Mouse (Mus musculus) Patski (cell line): ENCODE results near the gene Crisp4. TPM values are rescaled to one million over a fixed set of nuclear protein-coding genes. Genes with fewer than 3 reads are reported as not detected.

Source experiments
- ATAC-seq: fragments of 100-300 bp; one replicate; pipeline ENCODE4 v1.8.0; 2021
- CTCF ChIA-PET: fragments of 350-600 bp; sonication (Branson Sonifier 250); formaldehyde crosslinking; loops from one replicate; lab custom pipeline; 2022; ENCODE audit warnings: inconsistent platforms; lab: Charles Lee
- POLR2A ChIA-PET: fragments of 350-600 bp; sonication (Branson Sonifier 250); formaldehyde crosslinking; loops from one replicate; lab custom pipeline; 2022; ENCODE audit warnings: antibody characterized with exemption, inconsistent platforms; lab: Charles Lee
- DNase-seq: peaks from one replicate; pipeline ENCODE4 v3.0.0-alpha.2; 2011; ENCODE audit warnings: low read depth, low spot score
- H3K27me3 ChIP-seq: fragments of 371-371 bp; one replicate; pipeline ENCODE4 v1.5.1; 2021
- CTCF ChIP-seq: fragments of 100-300 bp; IDR thresholded peaks from one replicate; pipeline ENCODE4 v1.5.1; 2021
- in situ Hi-C: fragments of 300-500 bp; cut with MboI; formaldehyde crosslinking; loops from 3 replicates; pipeline ENCODE4 v1.11.1; 2018; ENCODE audit warnings: low pct_unique_long_range_greater_than_20kb, mixed read lengths
- polyA plus RNA-seq: library from polyadenylated mRNA; unstranded; gene quantifications from one replicate; pipeline ENCODE4 v1.2.3, GENCODE M21; 2021

Crisp4 gene
- not detected for polyA plus RNA-seq

GRCm38 (mm10) chr1:18145802-18146201 lies at the start of gene Crisp4:
Gene Crisp4 (minus strand): TSS chr1:18145902.
- POLR2A ChIA-PET: no interaction called here
- no peak for TF ChIP-seq CTCF
- CTCF ChIA-PET: no interaction called here
- ATAC-seq (no peak), DNase-seq (no peak)
- in situ Hi-C loops: no loop called here
- H3K27me3 ChIP-seq: peaks cover 6% of the 10 kb centered on the region

GRCm38 (mm10) chr1:18191719-18192118 lies 46.0 kb upstream of the Crisp4 start:
- TF ChIP-seq CTCF: no peak
- H3K27me3 ChIP-seq: no peaks in the 10 kb centered on the region
- in situ Hi-C loops: no loop called here
- DNase-seq (no peak), ATAC-seq (no peak)
- CTCF ChIA-PET: no interaction called here
- POLR2A ChIA-PET: no interaction called here

GRCm38 (mm10) chr1:18190714-18191712 lies 45.3 kb upstream of the Crisp4 start:
- POLR2A ChIA-PET: no interaction called here

GRCm38 (mm10) chr1:18181167-18181566 lies 35.5 kb upstream of the Crisp4 start:
- TF ChIP-seq CTCF: no peak
- ChIA-PET CTCF (no interaction called here), POLR2A (no interaction called here)
- in situ Hi-C loops: no loop called here
- ATAC-seq (no peak), DNase-seq (no peak)
- peaks cover 5% of the 10 kb centered on the region for H3K27me3 ChIP-seq

More at GRCm38 (mm10) chr1:18190714-18191712, 45.3 kb upstream of the Crisp4 start:
- CTCF ChIA-PET: no interaction called here
- TF ChIP-seq CTCF: no peak
- in situ Hi-C loops: no loop called here
- DNase-seq: no peak
- ATAC-seq: no peak
- no peaks in the 10 kb centered on the region for H3K27me3 ChIP-seq

GRCm38 (mm10) chr1:18170573-18170972 lies 24.9 kb upstream of the Crisp4 start:
- no peak for DNase-seq
- no peak for ATAC-seq
- in situ Hi-C loops: no loop called here
- no peak for TF ChIP-seq CTCF
- no peaks in the 10 kb centered on the region for H3K27me3 ChIP-seq
- POLR2A ChIA-PET: no interaction called here
- CTCF ChIA-PET: no interaction called here

GRCm38 (mm10) chr1:18168261-18168660 lies 22.6 kb upstream of the Crisp4 start:
- ATAC-seq (no peak), DNase-seq (no peak)
- in situ Hi-C loops: no loop called here
- H3K27me3 ChIP-seq: no peaks in the 10 kb centered on the region
- TF ChIP-seq CTCF: no peak
- ChIA-PET CTCF (no interaction called here), POLR2A (no interaction called here)

GRCm38 (mm10) chr1:18159082-18159481 lies 13.4 kb upstream of the Crisp4 start:
- no peak for ATAC-seq
- ChIA-PET POLR2A (no interaction called here), CTCF (interaction anchor here (1.4 kb wide), 1 partner anchor 14 kb away, joined by 3 read pairs; no protein-coding TSS in a partner anchor)
- in situ Hi-C loops: no loop called here
- no peaks in the 10 kb centered on the region for H3K27me3 ChIP-seq
- no peak for TF ChIP-seq CTCF
- DNase-seq: no peak

- TF ChIP-seq CTCF: no peak
- CTCF ChIA-PET: no interaction called here
These were observed 2.5 kb upstream of the Crisp4 start for GRCm38 (mm10) chr1:18148211-18148610.

GRCm38 (mm10) chr1:18131691-18132090 lies 14.0 kb downstream of the Crisp4 start:
- ChIA-PET POLR2A (no interaction called here), CTCF (no interaction called here)
- no peak for ATAC-seq
- in situ Hi-C loops: no loop called here
- DNase-seq: no peak
- peak; percentile 23 for TF ChIP-seq CTCF
- H3K27me3 ChIP-seq: no peaks in the 10 kb centered on the region

More at GRCm38 (mm10) chr1:18148211-18148610, 2.5 kb upstream of the Crisp4 start:
- ATAC-seq (no peak), DNase-seq (no peak)
- POLR2A ChIA-PET: no interaction called here
- in situ Hi-C loops: no loop called here
- H3K27me3 ChIP-seq: peaks cover 6% of the 10 kb centered on the region

GRCm38 (mm10) chr1:18129983-18130382 lies 15.7 kb downstream of the Crisp4 start:
- POLR2A ChIA-PET: no interaction called here

GRCm38 (mm10) chr1:18106720-18107355 lies 38.9 kb downstream of the Crisp4 start:
- peak; percentile 33 for TF ChIP-seq CTCF
- CTCF ChIA-PET: interaction anchor here (0.8 kb wide), 1 partner anchor 10 kb away, joined by 4 read pairs; no protein-coding TSS in a partner anchor
- in situ Hi-C loops: loop anchor here (10.0 kb wide), 1 partner anchor 942 kb away; no protein-coding TSS in a partner anchor
- no peaks in the 10 kb centered on the region for H3K27me3 ChIP-seq
- peak; percentile 44 for ATAC-seq
- POLR2A ChIA-PET: interaction anchor here (0.6 kb wide), 1 partner anchor 1970 kb away, joined by 3 read pairs; no protein-coding TSS in a partner anchor
- no peak for DNase-seq

More at GRCm38 (mm10) chr1:18129983-18130382, 15.7 kb downstream of the Crisp4 start:
- DNase-seq (no peak), ATAC-seq (no peak)
- CTCF ChIA-PET: no interaction called here
- TF ChIP-seq CTCF: no peak
- in situ Hi-C loops: no loop called here
- peaks cover 3% of the 10 kb centered on the region for H3K27me3 ChIP-seq
